Mouse (Mus musculus): ENCODE results near the gene Slc13a2. TPM values are rescaled to one million over a fixed set of nuclear protein-coding genes. Genes with fewer than 3 reads are reported as not detected.

Gene Slc13a2
- polyA plus RNA-seq, 1 experiment from 2014 or later, result 31.4 TPM

DNA sequence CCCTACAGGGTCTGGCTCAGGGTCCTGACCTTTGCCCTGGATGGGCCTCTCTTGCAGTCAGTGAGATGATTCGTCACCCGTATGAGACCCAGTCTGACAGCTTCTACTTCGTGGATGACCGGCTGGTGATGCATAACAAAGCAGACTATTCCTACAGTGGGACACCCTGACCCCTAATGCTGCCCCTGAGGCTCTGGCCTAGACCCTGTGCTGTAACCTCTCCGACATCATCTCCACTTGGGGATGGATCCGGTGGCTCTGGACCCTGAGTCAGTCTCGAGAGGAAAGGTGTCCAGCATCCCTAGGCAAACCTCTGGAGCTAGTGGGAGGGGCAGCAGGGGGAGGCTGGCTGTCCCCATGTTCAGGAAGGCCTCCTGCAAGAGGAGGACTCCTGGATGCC, 73.5 kb downstream of the Slc13a2 start:
- no peak overlapping the region for H3K9ac ChIP-seq (ENCODE audit: low read depth, low read length)
- no peak for ATAC-seq
- H3K27ac ChIP-seq (ENCODE audit: low read depth, low read length), result no peak overlapping the region
- no peak overlapping the region for H3K4me2 ChIP-seq (replicated peaks; ENCODE audit: low read depth)
- no peak for TF ChIP-seq CTCF (IDR thresholded peaks at IDR 0.05; ENCODE audit: low read depth)
- H3K36me3 ChIP-seq (ENCODE audit: control insufficient read depth, insufficient read depth), result 0 out of 2 replicates have a peak, but pooled peaks cover 9% of the 10 kb centered on the region
- H3K4me3 ChIP-seq (ENCODE audit: low read depth, low read length), result no peak overlapping the region
- no peaks in the 10 kb centered on the region for H3K27me3 ChIP-seq (replicated peaks; ENCODE audit: control insufficient read depth, insufficient read depth, low read length)
- no peaks in the 10 kb centered on the region for H3K9me3 ChIP-seq (ENCODE audit: control insufficient read depth)
- peaks cover 12% of the 10 kb centered on the region; the same call in 1 of the 2 replicates for H3K4me1 ChIP-seq (replicated peaks; ENCODE audit: control insufficient read depth, insufficient read depth, low read length)
- 50% methylated on average over 7 of the region's 7 CpGs for WGBS

DNA sequence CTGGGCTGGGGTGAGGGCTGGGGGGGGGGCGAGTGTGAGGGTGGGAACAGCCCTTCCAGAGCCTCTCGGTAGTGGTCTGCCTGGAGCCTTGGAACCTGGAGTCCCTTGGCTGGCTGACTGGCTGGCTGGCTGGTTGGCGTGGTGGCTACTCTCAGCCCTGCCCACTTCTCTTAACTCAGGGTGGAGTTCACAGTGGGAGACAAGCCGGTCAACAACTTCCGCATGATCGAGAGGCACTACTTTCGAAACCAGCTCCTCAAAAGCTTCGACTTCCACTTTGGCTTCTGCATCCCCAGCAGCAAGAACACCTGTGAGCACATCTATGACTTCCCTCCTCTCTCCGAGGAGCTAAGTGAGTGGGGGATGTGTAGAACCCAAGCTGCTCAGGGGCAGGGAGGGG, 74.1 kb downstream of the Slc13a2 start:
- H3K36me3 ChIP-seq (ENCODE audit: control insufficient read depth, insufficient read depth), result 0 out of 2 replicates have a peak, but pooled peaks cover 9% of the 10 kb centered on the region
- H3K4me1 ChIP-seq (replicated peaks; ENCODE audit: control insufficient read depth, insufficient read depth, low read length), result peaks cover 12% of the 10 kb centered on the region; the same call in 1 of the 2 replicates
- no peak for ATAC-seq
- no peaks in the 10 kb centered on the region for H3K27me3 ChIP-seq (replicated peaks; ENCODE audit: control insufficient read depth, insufficient read depth, low read length)
- no peak overlapping the region for H3K4me2 ChIP-seq (replicated peaks; ENCODE audit: low read depth)
- H3K4me3 ChIP-seq (ENCODE audit: low read depth, low read length), result no peak overlapping the region
- WGBS, result 75% methylated on average over 9 of the region's 9 CpGs
- no peak overlapping the region for H3K9ac ChIP-seq (ENCODE audit: low read depth, low read length)
- H3K9me3 ChIP-seq (ENCODE audit: control insufficient read depth), result no peaks in the 10 kb centered on the region
- no peak for TF ChIP-seq CTCF (IDR thresholded peaks at IDR 0.05; ENCODE audit: low read depth)
- H3K27ac ChIP-seq (ENCODE audit: low read depth, low read length), result no peak overlapping the region

Other genes starting within 250 kb of the Slc13a2 start
- gene Nek8, start 245.5 kb downstream of the Slc13a2 start, polyA plus RNA-seq (2015; fragmentation: Nextera tagmentation; extraction: Ambion mirVana), result 5.7 and 5.8 TPM in 2 replicates
- 14.1 and 16.1 TPM in 2 replicates for gene Tlcd1, start 245.5 kb downstream of the Slc13a2 start, polyA plus RNA-seq (2015; fragmentation: Nextera tagmentation; extraction: Ambion mirVana)
- gene Rpl23a, start 238.6 kb downstream of the Slc13a2 start, polyA plus RNA-seq (2015; fragmentation: Nextera tagmentation; extraction: Ambion mirVana), result 762 and 768 TPM in 2 replicates
- 33.9 and 35.4 TPM in 2 replicates for gene Rab34, start 233.8 kb downstream of the Slc13a2 start, polyA plus RNA-seq (2015; fragmentation: Nextera tagmentation; extraction: Ambion mirVana)
- gene Proca1, start 228.8 kb downstream of the Slc13a2 start, polyA plus RNA-seq (2015; fragmentation: Nextera tagmentation; extraction: Ambion mirVana), result 0.77 and 1.1 TPM in 2 replicates
- 61.8 and 66.6 TPM in 2 replicates for gene Sdf2, start 176.5 kb downstream of the Slc13a2 start, polyA plus RNA-seq (2015; fragmentation: Nextera tagmentation; extraction: Ambion mirVana)
- gene Supt6, start 176.2 kb downstream of the Slc13a2 start, polyA plus RNA-seq (2015; fragmentation: Nextera tagmentation; extraction: Ambion mirVana), result 8.8 and 9.5 TPM in 2 replicates
- gene 2610507B11Rik, start 160.5 kb downstream of the Slc13a2 start, polyA plus RNA-seq (2015; fragmentation: Nextera tagmentation; extraction: Ambion mirVana), result 49.9 and 54.9 TPM in 2 replicates
- gene BC030499, start 131.4 kb downstream of the Slc13a2 start, polyA plus RNA-seq (2015; fragmentation: Nextera tagmentation; extraction: Ambion mirVana), result 0.07 TPM in 1 of 2 replicates, not detected in the other
- 4.5 and 4.6 TPM in 2 replicates for gene Spag5, start 120.7 kb downstream of the Slc13a2 start, polyA plus RNA-seq (2015; fragmentation: Nextera tagmentation; extraction: Ambion mirVana)
- 9.3 and 9.4 TPM in 2 replicates for gene Aldoc, start 99.2 kb downstream of the Slc13a2 start, polyA plus RNA-seq (2015; fragmentation: Nextera tagmentation; extraction: Ambion mirVana)
- 58.6 and 60.8 TPM in 2 replicates for gene Pigs, start 93.8 kb downstream of the Slc13a2 start, polyA plus RNA-seq (2015; fragmentation: Nextera tagmentation; extraction: Ambion mirVana)
- 26.9 and 28.4 TPM in 2 replicates for gene Unc119, start 78.7 kb downstream of the Slc13a2 start, polyA plus RNA-seq (2015; fragmentation: Nextera tagmentation; extraction: Ambion mirVana)
- gene Foxn1, start 35.7 kb downstream of the Slc13a2 start, polyA plus RNA-seq (2015; fragmentation: Nextera tagmentation; extraction: Ambion mirVana), result not detected in 2 replicates
- gene Slc46a1, start 43.5 kb upstream of the Slc13a2 start, polyA plus RNA-seq (2015; fragmentation: Nextera tagmentation; extraction: Ambion mirVana), result 68.7 and 71.6 TPM in 2 replicates
- gene Sarm1, start 75.5 kb upstream of the Slc13a2 start, polyA plus RNA-seq (2015; fragmentation: Nextera tagmentation; extraction: Ambion mirVana), result 0.94 and 1.0 TPM in 2 replicates
- gene Vtn, start 76.9 kb upstream of the Slc13a2 start, polyA plus RNA-seq (2015; fragmentation: Nextera tagmentation; extraction: Ambion mirVana), result 0.85 and 1.2 TPM in 2 replicates
- gene Sebox, start 81.2 kb upstream of the Slc13a2 start, polyA plus RNA-seq (2015; fragmentation: Nextera tagmentation; extraction: Ambion mirVana), result not detected in 2 replicates
- 49.2 and 51.2 TPM in 2 replicates for gene Tmem199, start 90.0 kb upstream of the Slc13a2 start, polyA plus RNA-seq (2015; fragmentation: Nextera tagmentation; extraction: Ambion mirVana)
- gene Poldip2, start 90.0 kb upstream of the Slc13a2 start, polyA plus RNA-seq (2015; fragmentation: Nextera tagmentation; extraction: Ambion mirVana), result 65.8 and 67.1 TPM in 2 replicates
- 64.7 and 71.5 TPM in 2 replicates for gene Tnfaip1, start 114.1 kb upstream of the Slc13a2 start, polyA plus RNA-seq (2015; fragmentation: Nextera tagmentation; extraction: Ambion mirVana)
- 221 and 222 TPM in 2 replicates for gene Ift20, start 114.1 kb upstream of the Slc13a2 start, polyA plus RNA-seq (2015; fragmentation: Nextera tagmentation; extraction: Ambion mirVana)
- gene Tmem97, start 128.6 kb upstream of the Slc13a2 start, polyA plus RNA-seq (2015; fragmentation: Nextera tagmentation; extraction: Ambion mirVana), result 83.9 and 86.9 TPM in 2 replicates

Data from intestine, postnatal 0 days (tissue).